Mouse (Mus musculus) hindbrain, embryonic 12.5 days (tissue): ENCODE results near the gene Tspan32. TPM values are rescaled to one million over a fixed set of nuclear protein-coding genes. Genes with fewer than 3 reads are reported as not detected.

Experiments used
- ATAC-seq: fragments of 200-750 bp; cut with Nextera tagmentation; 2 replicates; pipeline ENCODE4 v1.8.0; 2017; ENCODE audit warnings: moderate TSS enrichment; ENCODE audit not compliant: low FRiP score
- H3K27ac ChIP-seq: fragments of 300-500 bp; sonication (generic); 2 replicates; pipeline ENCODE4 v1.5.1; 2016; ENCODE audit warnings: mild to moderate bottlenecking
- H3K27me3 ChIP-seq: fragments of 300-500 bp; sonication (generic); 2 replicates; pipeline ENCODE4 v1.6.1; 2016; ENCODE audit warnings: mild to moderate bottlenecking
- H3K36me3 ChIP-seq: fragments of 300-500 bp; sonication (generic); 2 replicates; pipeline ENCODE4 v1.6.1; 2016; ENCODE audit warnings: mild to moderate bottlenecking
- H3K4me1 ChIP-seq: fragments of 300-500 bp; sonication (generic); 2 replicates; pipeline ENCODE4 v1.6.1; 2016
- H3K4me2 ChIP-seq: fragments of 300-500 bp; sonication (generic); replicated peaks from 2 replicates; pipeline ENCODE4 v1.6.1; 2016; ENCODE audit warnings: mild to moderate bottlenecking
- H3K4me3 ChIP-seq: fragments of 300-500 bp; sonication (generic); 2 replicates; pipeline ENCODE4 v1.5.1; 2016; ENCODE audit warnings: mild to moderate bottlenecking
- H3K9ac ChIP-seq: fragments of 300-500 bp; sonication (generic); 2 replicates; pipeline ENCODE4 v1.6.1; 2016; ENCODE audit warnings: mild to moderate bottlenecking, moderate library complexity
- H3K9me3 ChIP-seq: fragments of 300-500 bp; sonication (generic); replicated peaks from 2 replicates; pipeline ENCODE4 v1.6.1; 2016; ENCODE audit warnings: mild to moderate bottlenecking
- WGBS: fragments of 180-500 bp; shearing (Covaris S2); methylation state at CpG from one replicate; pipeline ENCODE4 v1.1.7; 2016; 5-methylcytosine and 5-hydroxymethylcytosine counted together
- polyA plus RNA-seq: library from polyadenylated mRNA; unstranded; fragments of >200 nt; fragmentation: Nextera tagmentation; extraction: Ambion mirVana; gene quantifications from 2 replicates; pipeline ENCODE4 v1.2.1, GENCODE M21; 2016

Gene Tspan32
- polyA plus RNA-seq, result 2.2 and 2.8 TPM in 2 replicates

DNA sequence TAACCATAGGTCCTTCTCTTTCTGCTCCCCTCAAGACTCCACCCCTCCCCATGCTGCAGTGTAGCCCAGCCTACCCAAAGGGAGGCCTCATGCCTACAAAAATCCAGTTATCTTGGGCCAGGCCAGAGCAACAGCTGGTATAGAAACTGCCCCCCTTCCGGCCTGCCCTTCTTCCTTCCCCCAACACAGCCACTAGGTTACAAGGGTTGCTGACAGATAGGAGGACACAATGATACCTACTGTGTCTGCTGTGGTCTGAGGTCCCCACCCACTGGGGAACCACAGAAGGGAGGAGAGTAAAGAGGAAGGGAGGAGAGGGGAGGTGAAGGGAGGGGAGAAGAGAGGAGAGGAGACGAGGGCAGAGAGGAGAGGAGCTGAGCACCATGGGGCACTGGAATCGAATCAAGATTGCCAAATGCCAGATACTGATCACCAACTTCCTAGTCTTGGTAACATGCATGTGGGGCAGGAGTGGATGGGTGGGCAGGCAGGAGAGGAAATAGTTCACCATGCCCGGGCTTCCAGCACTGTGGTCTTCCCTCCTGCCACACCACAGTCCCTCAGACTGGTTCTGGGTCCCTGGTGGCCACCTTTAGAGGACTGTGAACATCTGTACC, at the start of gene Tspan32:
TSS of gene Tspan32 (plus strand) at position 320 of the 617 bp plus-strand sequence.
- H3K9ac ChIP-seq, result no peak within 1 kb of the TSS
- 82% methylated on average over 4 of the region's 4 CpGs for WGBS
- no peaks in the 10 kb centered on the region for H3K27me3 ChIP-seq
- no peaks in the 10 kb centered on the region for H3K36me3 ChIP-seq
- no peak within 1 kb of the TSS for H3K27ac ChIP-seq
- no peak within 1 kb of the TSS for H3K4me3 ChIP-seq
- no peak for ATAC-seq
- H3K4me1 ChIP-seq, result peaks cover 11% of the 10 kb centered on the region
- no peak within 1 kb of the TSS for H3K4me2 ChIP-seq
- no peaks in the 10 kb centered on the region for H3K9me3 ChIP-seq

- no peak for ATAC-seq
- Histone ChIP-seq H3K36me3 (no peaks in the 10 kb centered on the region), H3K27ac (no peak overlapping the region), H3K27me3 (0 out of 2 replicates have a peak, but pooled peaks cover 3% of the 10 kb centered on the region), H3K9me3 (no peaks in the 10 kb centered on the region; the same call in 1 of the 2 replicates), H3K4me2 (no peak overlapping the region), H3K4me1 (0 out of 2 replicates have a peak, but pooled peaks cover 7% of the 10 kb centered on the region), H3K9ac (no peak overlapping the region), H3K4me3 (no peak overlapping the region)
- WGBS, result 77% methylated on average over 2 of the region's 2 CpGs
Observed at GRCm38 (mm10) chr7:142956018-142956417, 48.8 kb upstream of the Tspan32 start.

DNA sequence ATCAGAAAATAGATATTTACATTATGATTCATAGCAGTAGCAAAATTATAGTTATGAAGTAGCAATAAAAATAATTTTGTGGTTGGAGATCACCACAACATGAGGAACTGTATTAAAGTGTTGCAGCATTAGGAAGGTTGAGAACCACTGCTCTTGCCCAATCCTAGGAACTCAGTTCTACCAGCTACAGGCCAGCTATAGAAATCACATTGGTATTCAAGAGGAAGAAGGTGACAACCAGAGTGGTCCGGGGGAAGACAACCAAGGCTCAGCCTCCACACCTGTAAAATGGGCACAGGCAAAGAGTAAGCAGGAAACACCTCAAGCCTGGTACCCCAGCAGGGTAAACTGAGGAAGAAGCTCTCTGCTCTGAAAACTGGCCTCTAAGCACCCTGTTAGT, 46.0 kb upstream of the Tspan32 start:
- H3K27me3 ChIP-seq, result 0 out of 2 replicates have a peak, but pooled peaks cover 3% of the 10 kb centered on the region
- H3K4me2 ChIP-seq, result no peak overlapping the region
- H3K9me3 ChIP-seq, result no peaks in the 10 kb centered on the region; the same call in 1 of the 2 replicates
- WGBS, result 86% methylated on average over 1 of the region's 1 CpGs
- no peaks in the 10 kb centered on the region for H3K36me3 ChIP-seq
- ATAC-seq, result no peak
- no peak overlapping the region for H3K9ac ChIP-seq
- no peak overlapping the region for H3K27ac ChIP-seq
- H3K4me1 ChIP-seq, result 0 out of 2 replicates have a peak, but pooled peaks cover 7% of the 10 kb centered on the region
- H3K4me3 ChIP-seq, result no peak overlapping the region

GRCm38 (mm10) chr7:142959752-142960151, 45.1 kb upstream of the Tspan32 start:
- no peaks in the 10 kb centered on the region for H3K36me3 ChIP-seq
- H3K27ac ChIP-seq, result no peak overlapping the region
- 72% methylated on average over 4 of the region's 4 CpGs for WGBS
- H3K4me1 ChIP-seq, result 0 out of 2 replicates have a peak, but pooled peaks cover 7% of the 10 kb centered on the region
- no peak overlapping the region for H3K9ac ChIP-seq
- ATAC-seq, result peak; percentile 84
- H3K9me3 ChIP-seq, result no peaks in the 10 kb centered on the region; the same call in 1 of the 2 replicates
- no peak overlapping the region for H3K4me3 ChIP-seq
- no peak overlapping the region for H3K4me2 ChIP-seq
- H3K27me3 ChIP-seq, result peaks cover 9% of the 10 kb centered on the region

DNA sequence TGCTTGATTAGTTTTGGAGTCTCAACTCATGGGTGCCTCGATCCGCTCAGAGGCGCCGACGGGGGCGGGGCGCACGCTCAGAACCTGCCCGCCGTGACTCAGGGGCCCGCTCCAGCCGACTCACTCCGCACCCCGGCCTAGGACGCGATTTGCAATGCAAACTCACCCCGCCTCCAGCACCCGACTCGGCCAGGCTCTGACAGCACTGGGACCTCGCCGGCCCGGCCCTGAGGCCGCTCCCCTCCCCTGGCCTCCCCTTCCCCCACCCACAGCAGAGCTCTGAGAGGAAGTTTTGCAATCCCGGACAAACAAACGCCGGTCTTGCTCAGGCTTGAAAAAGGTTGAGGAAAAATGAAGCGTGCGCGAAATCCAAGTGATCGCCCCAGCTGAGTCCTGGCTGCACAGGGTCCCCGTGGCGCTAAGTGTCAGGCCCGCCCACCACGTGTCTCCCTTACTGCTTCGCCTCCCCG, 37.4 kb upstream of the Tspan32 start:
- peaks cover 24% of the 10 kb centered on the region for H3K4me1 ChIP-seq
- H3K4me2 ChIP-seq, result peak overlapping the region; percentile 77
- peak overlapping the region; percentile 36 for H3K4me3 ChIP-seq
- under 1% methylated on average over 36 of the region's 36 CpGs for WGBS
- H3K27ac ChIP-seq, result no peak overlapping the region
- H3K9ac ChIP-seq, result peak overlapping the region; percentile 36; the same call in 1 of the 2 replicates
- H3K36me3 ChIP-seq, result no peaks in the 10 kb centered on the region
- no peaks in the 10 kb centered on the region for H3K9me3 ChIP-seq
- peak; percentile 36; the same call in 1 of the 2 replicates for ATAC-seq
- H3K27me3 ChIP-seq, result peaks cover 84% of the 10 kb centered on the region

DNA sequence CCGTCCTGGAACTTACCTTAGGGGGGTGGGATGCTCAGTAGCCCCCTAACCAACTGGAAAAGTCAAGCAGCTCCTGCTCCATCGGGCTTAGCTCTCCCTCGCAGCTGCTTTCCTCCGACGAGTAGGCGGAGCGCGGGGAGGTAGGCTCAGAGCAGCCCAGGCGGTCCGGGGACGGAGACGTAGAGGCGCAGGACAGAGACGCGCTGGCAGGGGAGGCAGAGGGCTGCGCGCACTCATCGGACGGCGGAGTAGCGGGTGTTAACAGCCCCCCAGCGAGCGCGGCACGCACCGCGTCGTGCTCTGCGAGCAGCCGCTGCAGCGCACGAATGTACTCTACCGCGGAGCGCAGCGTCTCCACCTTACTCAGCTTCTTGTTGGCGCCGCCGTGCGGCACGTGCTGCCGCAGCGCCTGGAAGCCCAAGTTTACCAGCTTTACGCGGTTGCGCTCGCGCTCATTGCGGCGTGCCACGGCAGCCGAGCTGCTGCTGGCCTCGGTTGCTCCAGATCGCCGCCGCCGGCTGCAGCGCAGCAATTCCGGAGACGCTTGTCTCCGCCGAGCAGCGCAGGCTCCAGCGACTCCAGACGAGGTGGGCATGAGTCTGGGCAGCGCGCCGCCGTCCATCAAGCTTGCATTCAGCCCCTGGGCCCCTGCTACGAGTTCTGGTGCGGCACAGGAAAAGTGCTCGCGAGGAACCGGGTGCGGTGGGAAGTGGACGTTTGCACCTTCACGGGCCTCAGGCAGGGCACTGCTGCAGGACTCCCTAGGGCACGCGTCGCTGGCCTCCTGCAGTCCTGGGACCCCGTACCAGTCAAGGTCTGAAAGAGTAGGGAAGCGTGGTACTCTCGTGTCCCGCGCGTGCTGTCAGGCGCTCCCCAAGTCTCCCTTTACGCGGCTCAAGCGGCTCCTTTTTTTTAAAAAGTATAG, 36.7 kb upstream of the Tspan32 start:
- H3K27me3 ChIP-seq, result peaks cover 85% of the 10 kb centered on the region
- no peak overlapping the region for H3K27ac ChIP-seq
- H3K36me3 ChIP-seq, result no peaks in the 10 kb centered on the region
- peak overlapping the region; percentile 36 for H3K4me3 ChIP-seq
- H3K4me1 ChIP-seq, result peaks cover 24% of the 10 kb centered on the region
- WGBS, result under 1% methylated on average over 88 of the region's 90 CpGs
- peak overlapping the region; percentile 77 for H3K4me2 ChIP-seq
- no peaks in the 10 kb centered on the region for H3K9me3 ChIP-seq
- peak overlapping the region; percentile 36; the same call in 1 of the 2 replicates for H3K9ac ChIP-seq
- ATAC-seq, result peak; percentile 67

GRCm38 (mm10) chr7:142968809-142969511, 35.9 kb upstream of the Tspan32 start, which contains the start of gene Ascl2:
Gene Ascl2 (minus strand): TSS chr7:142969264.
- 0 out of 2 replicates have a peak within 1 kb of the TSS, but pooled peaks have one; percentile 18 for H3K9ac ChIP-seq
- peaks cover 84% of the 10 kb centered on the region for H3K27me3 ChIP-seq
- peaks cover 24% of the 10 kb centered on the region for H3K4me1 ChIP-seq
- peak within 1 kb of the TSS; percentile 36 for H3K4me3 ChIP-seq
- H3K27ac ChIP-seq, result no peak within 1 kb of the TSS
- WGBS, result 2% methylated on average over 50 of the region's 51 CpGs
- H3K4me2 ChIP-seq, result peak within 1 kb of the TSS; percentile 77
- ATAC-seq, result peak; percentile 39; the same call in 1 of the 2 replicates
- H3K9me3 ChIP-seq, result no peaks in the 10 kb centered on the region
- no peaks in the 10 kb centered on the region for H3K36me3 ChIP-seq

- H3K36me3 ChIP-seq, result no peaks in the 10 kb centered on the region
- 86% methylated on average over 4 of the region's 4 CpGs for WGBS
- H3K4me1 ChIP-seq, result no peaks in the 10 kb centered on the region
- no peak overlapping the region for H3K27ac ChIP-seq
- no peak overlapping the region for H3K9ac ChIP-seq
- no peak for ATAC-seq
- no peaks in the 10 kb centered on the region; the same call in 1 of the 2 replicates for H3K27me3 ChIP-seq
- no peaks in the 10 kb centered on the region for H3K9me3 ChIP-seq
- H3K4me2 ChIP-seq, result no peak overlapping the region
- no peak overlapping the region for H3K4me3 ChIP-seq
Observed at GRCm38 (mm10) chr7:142981908-142982307, 22.9 kb upstream of the Tspan32 start.

DNA sequence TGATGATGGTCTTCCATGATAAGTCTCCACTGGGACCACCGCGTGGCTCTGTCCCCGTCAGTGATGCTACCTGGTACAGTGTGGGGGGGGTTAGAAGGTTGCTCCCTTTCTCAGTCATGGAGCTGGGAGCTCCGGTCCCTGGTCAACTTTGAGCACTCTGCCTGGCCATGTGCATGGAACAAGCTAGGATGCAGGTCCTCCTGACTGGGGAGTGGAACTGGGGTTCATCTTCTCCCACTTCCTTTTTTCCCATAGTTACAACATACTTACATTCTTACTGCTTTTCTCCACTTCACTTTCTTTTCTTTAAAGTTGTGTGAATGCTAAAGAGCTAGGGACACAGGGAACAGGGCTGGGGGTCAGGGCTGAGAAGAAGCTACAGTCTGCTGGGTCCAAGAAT, 19.7 kb upstream of the Tspan32 start:
- H3K4me1 ChIP-seq, result no peaks in the 10 kb centered on the region
- H3K27ac ChIP-seq, result no peak overlapping the region
- H3K9ac ChIP-seq, result no peak overlapping the region
- no peaks in the 10 kb centered on the region for H3K27me3 ChIP-seq
- no peak overlapping the region for H3K4me2 ChIP-seq
- 92% methylated on average over 4 of the region's 4 CpGs for WGBS
- no peak overlapping the region for H3K4me3 ChIP-seq
- no peaks in the 10 kb centered on the region for H3K9me3 ChIP-seq
- no peaks in the 10 kb centered on the region for H3K36me3 ChIP-seq
- ATAC-seq, result no peak

GRCm38 (mm10) chr7:142987718-142988117, 17.1 kb upstream of the Tspan32 start:
- no peak overlapping the region for H3K4me2 ChIP-seq
- no peak for ATAC-seq
- 86% methylated on average over 3 of the region's 3 CpGs for WGBS
- H3K9ac ChIP-seq, result no peak overlapping the region
- no peak overlapping the region for H3K27ac ChIP-seq
- H3K9me3 ChIP-seq, result no peaks in the 10 kb centered on the region
- no peaks in the 10 kb centered on the region for H3K36me3 ChIP-seq
- H3K4me1 ChIP-seq, result no peaks in the 10 kb centered on the region
- no peaks in the 10 kb centered on the region for H3K27me3 ChIP-seq
- H3K4me3 ChIP-seq, result no peak overlapping the region

DNA sequence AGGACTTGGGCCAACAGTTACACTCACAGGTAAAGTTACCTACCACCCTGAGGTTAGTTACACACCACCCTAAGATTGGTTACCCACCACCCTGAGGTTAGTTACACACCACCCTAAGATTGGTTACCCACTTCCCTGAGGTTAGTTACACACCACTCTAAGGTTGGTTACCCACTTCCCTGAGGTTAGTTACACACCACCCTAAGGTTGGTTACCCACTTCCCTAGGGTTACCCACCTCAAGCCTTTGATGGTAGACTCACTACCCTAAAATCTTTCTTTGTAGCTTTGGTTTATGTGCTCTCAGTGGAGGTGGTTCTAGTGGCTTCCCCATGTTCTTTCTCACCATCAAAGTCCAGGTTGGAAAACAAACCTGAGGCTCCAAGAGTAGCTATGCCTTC, 9.8 kb upstream of the Tspan32 start:
- H3K4me1 ChIP-seq, result no peaks in the 10 kb centered on the region
- no peaks in the 10 kb centered on the region for H3K9me3 ChIP-seq
- no peak overlapping the region for H3K4me3 ChIP-seq
- no peaks in the 10 kb centered on the region for H3K27me3 ChIP-seq
- H3K9ac ChIP-seq, result no peak overlapping the region
- H3K4me2 ChIP-seq, result no peak overlapping the region
- H3K36me3 ChIP-seq, result no peaks in the 10 kb centered on the region
- no peak for ATAC-seq
- H3K27ac ChIP-seq, result no peak overlapping the region
